Mouse (Mus musculus) liver, embryonic 12.5 days (tissue): ENCODE data around the gene Comt. TPM values are rescaled to one million over a fixed set of nuclear protein-coding genes. Genes with fewer than 3 reads are reported as not detected.

Experiments
- ATAC-seq: fragments of 200-750 bp; cut with Nextera tagmentation; 2 replicates; pipeline ENCODE4 v1.8.0; 2017; ENCODE audit warnings: moderate number of reproducible peaks, mild to moderate bottlenecking, moderate library complexity
- H3K27ac ChIP-seq: fragments of 300-500 bp; sonication (generic); 2 replicates; pipeline ENCODE4 v1.5.1; 2016; ENCODE audit warnings: mild to moderate bottlenecking
- H3K27me3 ChIP-seq: fragments of 300-500 bp; sonication (generic); replicated peaks from 2 replicates; pipeline ENCODE4 v1.6.1; 2016; ENCODE audit warnings: mild to moderate bottlenecking, moderate library complexity
- H3K36me3 ChIP-seq: fragments of 300-500 bp; sonication (generic); 2 replicates; pipeline ENCODE4 v1.6.1; 2016; ENCODE audit warnings: mild to moderate bottlenecking, moderate library complexity
- H3K4me1 ChIP-seq: fragments of 300-500 bp; sonication (generic); 2 replicates; pipeline ENCODE4 v1.6.1; 2016
- H3K4me2 ChIP-seq: fragments of 300-500 bp; sonication (generic); 2 replicates; pipeline ENCODE4 v1.6.1; 2016; ENCODE audit warnings: mild to moderate bottlenecking, moderate library complexity
- H3K4me3 ChIP-seq: fragments of 300-500 bp; sonication (generic); 2 replicates; pipeline ENCODE4 v1.5.1; 2016; ENCODE audit warnings: mild to moderate bottlenecking, moderate library complexity
- H3K9ac ChIP-seq: fragments of 300-500 bp; sonication (generic); 2 replicates; pipeline ENCODE4 v1.6.1; 2016; ENCODE audit warnings: mild to moderate bottlenecking, moderate library complexity
- H3K9me3 ChIP-seq: fragments of 300-500 bp; sonication (generic); replicated peaks from 2 replicates; pipeline ENCODE4 v1.6.1; 2016; ENCODE audit warnings: mild to moderate bottlenecking, moderate library complexity
- whole genome bisulfite sequencing: fragments of 180-500 bp; shearing (Covaris S2); methylation state at CpG from one replicate; pipeline ENCODE4 v1.1.7; 2016; ENCODE audit not compliant: insufficient replicate concordance; 5-methylcytosine and 5-hydroxymethylcytosine counted together
- microRNA-seq: library from miRNA; unstranded; fragments of <30 nt; microRNA quantifications from one replicate; pipeline ENCODE4, GENCODE M21; 2017
- polyA plus RNA-seq: library from polyadenylated mRNA; unstranded; fragments of >200 nt; fragmentation: Nextera tagmentation; extraction: Ambion mirVana; gene quantifications from 2 replicates; pipeline ENCODE4 v1.2.1, GENCODE M21; 2016

The Comt gene
- polyA plus RNA-seq, 1 experiment from 2014 or later = 120 TPM

DNA sequence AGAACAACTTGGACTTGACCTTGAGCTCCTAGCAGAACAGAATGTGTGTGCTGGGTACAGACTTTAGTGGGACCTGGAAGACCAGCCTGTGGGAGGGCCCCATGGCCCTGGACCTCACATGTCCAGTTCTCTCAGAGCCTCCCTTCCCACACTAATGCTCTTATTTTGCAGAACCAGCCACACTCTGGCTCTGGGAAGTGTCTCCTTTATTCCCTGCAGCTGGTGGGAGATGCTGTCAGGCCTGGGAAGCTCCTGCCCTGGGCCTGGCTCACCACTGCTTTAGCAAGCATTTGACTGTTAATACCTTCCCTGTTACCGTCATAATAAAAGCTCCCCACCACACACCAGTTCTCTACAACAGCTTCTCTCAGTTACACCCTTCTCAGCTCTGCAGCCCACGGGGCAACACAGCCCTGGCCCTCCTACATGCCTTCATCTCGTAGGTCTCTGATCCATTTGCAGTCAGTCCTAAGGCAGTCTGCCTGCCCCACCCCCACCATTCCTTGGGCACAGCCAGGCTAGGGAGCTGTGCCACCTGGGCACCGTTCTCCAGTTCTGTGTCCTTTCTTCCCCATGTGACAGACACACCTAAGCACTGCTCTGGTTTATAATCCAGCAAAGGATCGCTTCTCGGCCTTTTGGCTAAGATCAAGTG lies 66.4 kb downstream of the Comt start:
- 74% methylated on average over 6 of the region's 6 CpGs for WGBS
- no peak overlapping the region for H3K9ac ChIP-seq
- no peak overlapping the region for H3K4me3 ChIP-seq
- H3K9me3 ChIP-seq = no peaks in the 10 kb centered on the region
- H3K4me2 ChIP-seq = no peak overlapping the region
- H3K27me3 ChIP-seq = no peaks in the 10 kb centered on the region
- no peaks in the 10 kb centered on the region for H3K36me3 ChIP-seq
- peaks cover 8% of the 10 kb centered on the region for H3K4me1 ChIP-seq
- H3K27ac ChIP-seq = no peak overlapping the region
- no peak for ATAC-seq

DNA sequence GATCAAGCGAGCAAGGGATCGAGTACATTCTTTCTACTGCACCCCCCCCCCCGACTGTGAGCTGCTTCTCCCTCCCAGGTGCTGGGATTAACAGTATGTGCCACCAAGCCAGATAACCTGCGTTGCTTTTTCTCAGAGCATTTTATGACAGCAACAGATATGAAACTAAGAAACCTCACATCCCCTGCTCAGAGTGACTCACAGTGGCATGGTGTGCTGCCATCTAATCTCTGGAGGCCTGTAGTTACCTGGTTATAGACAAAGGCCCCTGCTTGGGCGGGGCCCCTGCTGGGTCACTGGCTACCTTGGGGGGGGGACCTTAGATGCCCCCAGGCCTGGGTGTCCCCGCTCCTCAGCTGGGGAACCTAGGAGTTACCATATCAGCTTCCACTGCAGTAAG lies 68.7 kb downstream of the Comt start:
- no peaks in the 10 kb centered on the region for H3K36me3 ChIP-seq

DNA sequence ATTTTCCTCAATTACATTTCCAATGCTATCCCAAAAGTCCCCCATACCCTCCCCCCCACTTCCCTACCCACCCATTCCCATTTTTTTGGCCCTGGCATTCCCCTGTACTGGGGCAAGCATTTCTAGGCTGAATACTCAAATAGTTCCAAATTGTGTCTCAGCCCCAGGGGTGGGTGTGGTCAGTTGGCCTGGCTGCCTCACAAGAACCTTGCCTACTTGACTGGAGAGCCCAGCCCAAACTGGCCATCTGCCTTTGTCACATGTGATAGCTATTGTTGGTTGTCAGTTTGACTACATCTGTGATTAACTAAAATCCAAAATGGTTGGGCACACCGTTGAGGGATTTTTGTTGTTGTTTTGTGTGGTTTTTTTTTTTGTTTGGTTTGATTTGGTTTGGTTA lies 69.7 kb downstream of the Comt start:
- no peaks in the 10 kb centered on the region for H3K36me3 ChIP-seq
- H3K27ac ChIP-seq = no peak overlapping the region
- no peaks in the 10 kb centered on the region for H3K27me3 ChIP-seq
- no peak for ATAC-seq
- peaks cover 30% of the 10 kb centered on the region for H3K4me1 ChIP-seq
- no peak overlapping the region for H3K4me2 ChIP-seq
- no peak overlapping the region for H3K9ac ChIP-seq
- no peaks in the 10 kb centered on the region for H3K9me3 ChIP-seq
- no peak overlapping the region for H3K4me3 ChIP-seq
- 60% methylated on average over 1 of the region's 1 CpGs for WGBS

More for the DNA sequence above, 68.7 kb downstream of the Comt start:
- no peak overlapping the region for H3K4me2 ChIP-seq
- H3K4me3 ChIP-seq = no peak overlapping the region
- H3K9ac ChIP-seq = no peak overlapping the region
- peaks cover 20% of the 10 kb centered on the region for H3K4me1 ChIP-seq
- ATAC-seq = no peak
- no peaks in the 10 kb centered on the region for H3K27me3 ChIP-seq
- H3K27ac ChIP-seq = no peak overlapping the region
- WGBS = 69% methylated on average over 6 of the region's 6 CpGs
- no peaks in the 10 kb centered on the region for H3K9me3 ChIP-seq

Small RNAs within 50 kb of the gene (microRNA-seq; reads per million reads assigned to microRNA genes)
- not detected for gene Gm26219

Other genes starting within 250 kb of the Comt start
- not detected in 2 replicates for gene Ccdc188, start 209.0 kb downstream of the Comt start, polyA plus RNA-seq
- 4.3 and 4.9 TPM in 2 replicates for gene Zdhhc8, start 191.7 kb downstream of the Comt start, polyA plus RNA-seq
- 88.8 and 96.5 TPM in 2 replicates for gene Trmt2a, start 178.2 kb downstream of the Comt start, polyA plus RNA-seq
- gene Ranbp1, start 178.1 kb downstream of the Comt start, polyA plus RNA-seq = 595 and 610 TPM in 2 replicates
- gene Gm49776, start 168.5 kb downstream of the Comt start, polyA plus RNA-seq = 1.7 TPM in 1 of 2 replicates, not detected in the other
- 17.1 and 19.0 TPM in 2 replicates for gene Dgcr8, start 137.6 kb downstream of the Comt start, polyA plus RNA-seq
- 76.3 and 79.3 TPM in 2 replicates for gene Tango2, start 78.7 kb downstream of the Comt start, polyA plus RNA-seq
- gene Arvcf, start 78.7 kb downstream of the Comt start, polyA plus RNA-seq = 12.6 and 12.9 TPM in 2 replicates
- gene Txnrd2, start 468 bp downstream of the Comt start, polyA plus RNA-seq = 106 and 107 TPM in 2 replicates
- gene Gnb1l, start 71.9 kb upstream of the Comt start, polyA plus RNA-seq = 14.0 and 15.0 TPM in 2 replicates
- gene Rtl10, start 72.0 kb upstream of the Comt start, polyA plus RNA-seq = 1.3 and 1.7 TPM in 2 replicates
- 0.08 TPM in 1 of 2 replicates, not detected in the other for gene Tbx1, start 163.8 kb upstream of the Comt start, polyA plus RNA-seq
- 40.8 and 44.2 TPM in 2 replicates for gene Gp1bb, start 195.6 kb upstream of the Comt start, polyA plus RNA-seq
- gene Gm49601, start 199.6 kb upstream of the Comt start, polyA plus RNA-seq = 0.31 and 0.61 TPM in 2 replicates
- 2.6 and 2.8 TPM in 2 replicates for gene Sept5, start 203.1 kb upstream of the Comt start, polyA plus RNA-seq